Comparison of ENCODE assay signal across 8 mouse cellular contexts in the genomic region with DNA sequence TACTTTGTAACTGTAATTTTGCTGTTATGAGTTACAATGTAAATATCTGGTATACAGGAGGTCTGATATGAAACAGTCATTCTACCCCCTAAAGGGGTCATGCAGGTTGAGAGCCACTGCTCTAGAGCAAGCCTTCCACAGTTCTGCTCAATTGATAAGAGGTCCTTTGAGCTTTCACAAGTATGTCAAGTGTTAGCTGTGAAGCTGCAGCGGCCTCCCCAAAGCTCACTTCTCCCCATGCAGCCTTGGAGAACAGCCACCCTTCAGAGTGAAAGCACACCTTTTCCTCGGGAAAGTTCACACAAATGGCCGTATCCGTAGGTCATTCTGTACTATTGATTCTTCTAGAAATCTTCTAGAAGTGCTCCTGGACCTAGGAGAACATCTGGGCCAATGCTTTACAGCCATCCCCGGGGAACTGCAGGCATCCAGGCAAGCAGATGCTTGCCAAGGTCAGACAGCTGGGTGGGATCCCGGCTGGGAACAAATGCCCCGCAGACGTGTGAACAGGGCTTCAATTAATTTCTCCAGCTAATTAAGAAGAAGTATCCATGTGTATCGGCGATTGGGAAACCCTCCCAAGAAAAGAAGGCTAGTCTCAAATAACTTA. TPM values are rescaled to one million over a fixed set of nuclear protein-coding genes. Genes with fewer than 3 reads are reported as not detected.
A peak's percentile ranks its signal among the peaks of the same experiment; 100 is the strongest.
DNase-seq lines count a peak whose midpoint lies in the region; ATAC-seq and TF ChIP-seq lines count a peak whose summit lies in the region.

No protein-coding gene starts in this region.

- WGBS in forebrain, embryonic 14.5 days: 40% methylated on average over 10 of the region's 10 CpGs
- 67% methylated on average over 10 of the region's 10 CpGs for WGBS in midbrain, embryonic 15.5 days

- H3K36me3 ChIP-seq in forebrain, embryonic 14.5 days (ENCODE audit: control insufficient read depth, insufficient read depth, low read length): peaks cover 9% of the 10 kb centered on the region; the same call in 1 of the 2 replicates
- H3K36me3 ChIP-seq in midbrain, embryonic 15.5 days (replicated peaks): no peaks in the 10 kb centered on the region

- intact Hi-C loops in heart, postnatal 10 days (cut with DNase I): no loop called here

- no peak for ATAC-seq in forebrain, embryonic 14.5 days
- ATAC-seq in midbrain, embryonic 15.5 days (replicated peaks): no peak

- DNase-seq in heart, adult 11 months: peak; percentile 93
- no peak for DNase-seq in heart, postnatal 10 days
- DNase-seq in layer of hippocampus, adult 2 months (ENCODE audit: low spot score in 2 of 2): no peak
- no peak for DNase-seq in layer of hippocampus, postnatal 14 days (ENCODE audit: low spot score in 2 of 2)
- peak; percentile 28 for DNase-seq in forebrain, embryonic 14.5 days (ENCODE audit: low spot score)
- no peak for DNase-seq in T-cell, adult 2 months (ENCODE audit: low spot score)
- no peak for DNase-seq in urinary bladder, postnatal 25 days (ENCODE audit: low spot score)

- H3K4me3 ChIP-seq in layer of hippocampus, adult 2 months: peak overlapping the region; percentile 96; the same call in 1 of the 2 replicates
- H3K4me3 ChIP-seq in forebrain, embryonic 14.5 days (ENCODE audit: low read depth, low read length): no peak overlapping the region; the same call in 1 of the 2 replicates
- H3K4me3 ChIP-seq in midbrain, embryonic 15.5 days: no peak overlapping the region

- no peak for TF ChIP-seq CTCF in layer of hippocampus, adult 2 months (conservative IDR thresholded peaks at IDR 0.05)

- no peaks in the 10 kb centered on the region for H3K9me3 ChIP-seq in forebrain, embryonic 14.5 days (replicated peaks; ENCODE audit: control insufficient read depth, low read length)
- H3K9me3 ChIP-seq in midbrain, embryonic 15.5 days: no peaks in the 10 kb centered on the region

- peak overlapping the region; percentile 94 for H3K4me2 ChIP-seq in forebrain, embryonic 14.5 days (ENCODE audit: low read length)
- H3K4me2 ChIP-seq in midbrain, embryonic 15.5 days: peak overlapping the region; percentile 62

- peaks cover 29% of the 10 kb centered on the region for H3K4me1 ChIP-seq in forebrain, embryonic 14.5 days (ENCODE audit: control insufficient read depth, insufficient read depth, low read length)
- peaks cover 39% of the 10 kb centered on the region for H3K4me1 ChIP-seq in midbrain, embryonic 15.5 days

- H3K9ac ChIP-seq in forebrain, embryonic 14.5 days (ENCODE audit: low read length): no peak overlapping the region
- H3K9ac ChIP-seq in midbrain, embryonic 15.5 days: no peak overlapping the region

- H3K27ac ChIP-seq in layer of hippocampus, adult 2 months: peak overlapping the region; percentile 97; the same call in 1 of the 2 replicates
- no peak overlapping the region for H3K27ac ChIP-seq in forebrain, embryonic 14.5 days (ENCODE audit: low read depth, low read length)
- no peak overlapping the region for H3K27ac ChIP-seq in midbrain, embryonic 15.5 days

- H3K27me3 ChIP-seq in forebrain, embryonic 14.5 days (replicated peaks; ENCODE audit: control insufficient read depth, insufficient read depth, low read length): no peaks in the 10 kb centered on the region
- no peaks in the 10 kb centered on the region for H3K27me3 ChIP-seq in midbrain, embryonic 15.5 days (replicated peaks)

RNA-seq across cellular contexts. Expression of gene Rnf144a, which starts 3.1 kb away (rescaled TPM):
- 10 to 100 TPM; 42.4 to 54.3 TPM for total RNA-seq in heart, postnatal 10 days (2021)
- 10 to 100 TPM; 20.4 to 22.6 TPM for total RNA-seq in layer of hippocampus, adult 2 months (2021)
- 10 to 100 TPM; 35.3 to 39.0 TPM for total RNA-seq in layer of hippocampus, postnatal 14 days (2021)
- 17.4 and 21.5 TPM in 2 replicates for polyA plus RNA-seq in forebrain, embryonic 14.5 days (2014; fragmentation: Nextera tagmentation; extraction: Ambion mirVana)
- polyA plus RNA-seq in midbrain, embryonic 15.5 days (2015; fragmentation: Nextera tagmentation; extraction: Ambion mirVana): 29.9 and 30.8 TPM in 2 replicates

RNA-seq across cellular contexts. Expression of gene Rsad2, which starts 44.3 kb away (rescaled TPM):
- 1 to 10 TPM; 6.9 to 9.7 TPM for total RNA-seq in heart, postnatal 10 days (2021)
- 1 to 10 TPM in 1 of 2 experiments, under 1 TPM in 1; 0.61 to 1.1 TPM for total RNA-seq in layer of hippocampus, adult 2 months (2021)
- total RNA-seq in layer of hippocampus, postnatal 14 days (2021): under 1 TPM; 0.37 to 0.48 TPM
- polyA plus RNA-seq in forebrain, embryonic 14.5 days (2014; fragmentation: Nextera tagmentation; extraction: Ambion mirVana): 0.20 and 0.27 TPM in 2 replicates
- polyA plus RNA-seq in midbrain, embryonic 15.5 days (2015; fragmentation: Nextera tagmentation; extraction: Ambion mirVana): 0.39 and 0.75 TPM in 2 replicates

RNA-seq across cellular contexts. Expression of gene Cmpk2, which starts 57.1 kb away (rescaled TPM):
- 1 to 10 TPM; 5.8 to 6.8 TPM for total RNA-seq in heart, postnatal 10 days (2021)
- total RNA-seq in layer of hippocampus, adult 2 months (2021): 10 to 100 TPM; 15.8 to 17.6 TPM
- total RNA-seq in layer of hippocampus, postnatal 14 days (2021): 10 to 100 TPM; 16.3 to 17.3 TPM
- polyA plus RNA-seq in forebrain, embryonic 14.5 days (2014; fragmentation: Nextera tagmentation; extraction: Ambion mirVana): 11.7 and 11.8 TPM in 2 replicates
- polyA plus RNA-seq in midbrain, embryonic 15.5 days (2015; fragmentation: Nextera tagmentation; extraction: Ambion mirVana): 15.6 TPM in 2 replicates

Comparison
In these comparisons a context has a peak if more than half of its experiments do, and no peak if none do; other contexts are left out.
1. DNase-seq: peak in heart, adult 11 months (single experiment) and forebrain, embryonic 14.5 days (single experiment); none in heart, postnatal 10 days (0 of 2), layer of hippocampus, adult 2 months (0 of 2), layer of hippocampus, postnatal 14 days (0 of 2), T-cell, adult 2 months (single experiment) and urinary bladder, postnatal 25 days (single experiment).